Mouse (Mus musculus): ENCODE measurements around the gene Rtp4. TPM values are rescaled to one million over a fixed set of nuclear protein-coding genes. Genes with fewer than 3 reads are reported as not detected.

The Rtp4 gene
- total RNA-seq, 1 experiment from 2014 or later: 6.4 TPM

GRCm38 (mm10) chr16:23557669-23558068 is 37.6 kb downstream of the Rtp4 start:
- 0 out of 2 replicates have a peak, but pooled peaks have one; percentile 12 for ATAC-seq (replicated peaks; ENCODE audit: low read depth, poor library complexity, severe bottlenecking)

- no peak for ATAC-seq (replicated peaks; ENCODE audit: low read depth, poor library complexity, severe bottlenecking)
Observed at GRCm38 (mm10) chr16:23568369-23568958, 48.4 kb downstream of the Rtp4 start.

GRCm38 (mm10) chr16:23574561-23574960 is 54.5 kb downstream of the Rtp4 start:
- no peak for ATAC-seq (replicated peaks; ENCODE audit: low read depth, poor library complexity, severe bottlenecking)

- ATAC-seq (replicated peaks; ENCODE audit: low read depth, poor library complexity, severe bottlenecking): peak; percentile 77
Observed at GRCm38 (mm10) chr16:23591119-23592105, 71.3 kb downstream of the Rtp4 start.

GRCm38 (mm10) chr16:23592501-23592900 is 72.4 kb downstream of the Rtp4 start:
- ATAC-seq (replicated peaks; ENCODE audit: low read depth, poor library complexity, severe bottlenecking): no peak

- ATAC-seq (replicated peaks; ENCODE audit: low read depth, poor library complexity, severe bottlenecking): no peak
Observed at GRCm38 (mm10) chr16:23596696-23597095, 76.6 kb downstream of the Rtp4 start.

GRCm38 (mm10) chr16:23597968-23598367 is 77.9 kb downstream of the Rtp4 start:
- ATAC-seq (replicated peaks; ENCODE audit: low read depth, poor library complexity, severe bottlenecking): peak; percentile 90

GRCm38 (mm10) chr16:23606220-23606619 is 86.1 kb downstream of the Rtp4 start:
- ATAC-seq (replicated peaks; ENCODE audit: low read depth, poor library complexity, severe bottlenecking): no peak

GRCm38 (mm10) chr16:23606651-23607050 is 86.6 kb downstream of the Rtp4 start:
- ATAC-seq (replicated peaks; ENCODE audit: low read depth, poor library complexity, severe bottlenecking): no peak

GRCm38 (mm10) chr16:23607911-23608410 is 87.9 kb downstream of the Rtp4 start:
- ATAC-seq (replicated peaks; ENCODE audit: low read depth, poor library complexity, severe bottlenecking): no peak

- peak; percentile 75 for ATAC-seq (replicated peaks; ENCODE audit: low read depth, poor library complexity, severe bottlenecking)
Observed at GRCm38 (mm10) chr16:23609748-23610185, 89.7 kb downstream of the Rtp4 start.

- ATAC-seq (replicated peaks; ENCODE audit: low read depth, poor library complexity, severe bottlenecking): no peak
Observed at GRCm38 (mm10) chr16:23624205-23624604, 104.1 kb downstream of the Rtp4 start.

GRCm38 (mm10) chr16:23631531-23631930 is 111.4 kb downstream of the Rtp4 start:
- no peak for ATAC-seq (replicated peaks; ENCODE audit: low read depth, poor library complexity, severe bottlenecking)

GRCm38 (mm10) chr16:23632681-23633080 is 112.6 kb downstream of the Rtp4 start:
- ATAC-seq (replicated peaks; ENCODE audit: low read depth, poor library complexity, severe bottlenecking): no peak

GRCm38 (mm10) chr16:23653028-23653427 is 132.9 kb downstream of the Rtp4 start:
- ATAC-seq (replicated peaks; ENCODE audit: low read depth, poor library complexity, severe bottlenecking): no peak

- no peak for ATAC-seq (replicated peaks; ENCODE audit: low read depth, poor library complexity, severe bottlenecking)
Observed at GRCm38 (mm10) chr16:23653479-23653878, 133.4 kb downstream of the Rtp4 start.

- ATAC-seq (replicated peaks; ENCODE audit: low read depth, poor library complexity, severe bottlenecking): no peak
Observed at GRCm38 (mm10) chr16:23659597-23660531, 139.8 kb downstream of the Rtp4 start.
